Mouse (Mus musculus) forebrain, embryonic 16.5 days (tissue): Measurements from ENCODE around the gene Lsamp. TPM values are rescaled to one million over a fixed set of nuclear protein-coding genes. Genes with fewer than 3 reads are reported as not detected.

Experiments
- ATAC-seq: fragments of 200-750 bp; cut with Nextera tagmentation; 2 replicates; pipeline ENCODE4 v1.8.0; 2017; ENCODE audit warnings: mild to moderate bottlenecking, moderate library complexity
- H3K27ac ChIP-seq: fragments of 300-500 bp; sonication (generic); 2 replicates; pipeline ENCODE4 v1.5.1; 2014; ENCODE audit warnings: low read length, control low read depth
- H3K27me3 ChIP-seq: fragments of 300-500 bp; sonication (generic); replicated peaks from 2 replicates; pipeline ENCODE4 v1.6.1; 2014; ENCODE audit warnings: low read length; ENCODE audit not compliant: control insufficient read depth, insufficient read depth
- H3K36me3 ChIP-seq: fragments of 300-500 bp; sonication (generic); 2 replicates; pipeline ENCODE4 v1.6.1; 2014; ENCODE audit not compliant: control insufficient read depth, insufficient read depth
- H3K4me1 ChIP-seq: fragments of 300-500 bp; sonication (generic); replicated peaks from 2 replicates; pipeline ENCODE4 v1.6.1; 2014; ENCODE audit warnings: low read length; ENCODE audit not compliant: control insufficient read depth, insufficient read depth
- H3K4me2 ChIP-seq: fragments of 300-500 bp; sonication (generic); 2 replicates; pipeline ENCODE4 v1.6.1; 2014; ENCODE audit warnings: mild to moderate bottlenecking, low read length, control low read depth
- H3K4me3 ChIP-seq: fragments of 300-500 bp; sonication (generic); replicated peaks from 2 replicates; pipeline ENCODE4 v1.5.1; 2014; ENCODE audit warnings: mild to moderate bottlenecking, low read length, control low read depth
- H3K9ac ChIP-seq: fragments of 300-500 bp; sonication (generic); replicated peaks from 2 replicates; pipeline ENCODE4 v1.6.1; 2014; ENCODE audit warnings: low read depth, low read length, control low read depth
- H3K9me3 ChIP-seq: fragments of 300-500 bp; sonication (generic); 2 replicates; pipeline ENCODE4 v1.6.1; 2016; ENCODE audit warnings: low read length; ENCODE audit not compliant: control insufficient read depth
- WGBS: fragments of 180-500 bp; shearing (Covaris S2); extraction: QIAGEN DNeasy Blood & Tissue Kit; methylation state at CpG from one replicate; pipeline ENCODE4 v1.1.7; 2014; 5-methylcytosine and 5-hydroxymethylcytosine counted together
- polyA plus RNA-seq: library from polyadenylated mRNA; unstranded; fragments of >200 nt; fragmentation: Nextera tagmentation; extraction: Ambion mirVana; gene quantifications from 2 replicates; pipeline ENCODE4 v1.2.1, GENCODE M21; 2015

Lsamp gene
- polyA plus RNA-seq, 1 experiment from 2014 or later: 68.1 TPM

DNA sequence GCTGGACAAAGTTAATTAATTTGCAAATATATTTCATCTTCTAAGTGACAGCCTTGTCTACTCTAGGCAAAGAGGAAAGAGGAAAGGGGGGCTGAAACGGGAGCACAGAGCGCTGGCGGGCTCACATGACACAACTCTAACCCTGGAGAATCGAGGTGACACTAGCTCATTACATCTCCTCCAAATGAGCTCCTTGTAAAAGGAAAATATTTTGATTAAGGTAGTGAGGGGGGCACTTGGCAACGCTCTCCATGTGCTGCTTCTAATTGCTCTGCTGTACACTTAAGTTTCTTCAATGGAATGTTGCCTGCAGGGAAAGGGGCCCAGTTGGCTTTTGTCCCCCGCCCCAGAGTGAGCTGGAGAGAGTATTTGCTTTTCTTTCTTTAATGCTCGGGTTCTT is 907.2 kb downstream of the Lsamp start:
- WGBS: 7% methylated on average over 7 of the region's 7 CpGs
- ATAC-seq: peak; percentile 87
- H3K9ac ChIP-seq: no peak overlapping the region
- no peak overlapping the region for H3K4me3 ChIP-seq
- H3K4me1 ChIP-seq: peaks cover 5% of the 10 kb centered on the region; the same call in 1 of the 2 replicates
- no peak overlapping the region for H3K4me2 ChIP-seq
- no peaks in the 10 kb centered on the region for H3K36me3 ChIP-seq
- H3K9me3 ChIP-seq: no peaks in the 10 kb centered on the region
- no peaks in the 10 kb centered on the region for H3K27me3 ChIP-seq
- H3K27ac ChIP-seq: no peak overlapping the region

DNA sequence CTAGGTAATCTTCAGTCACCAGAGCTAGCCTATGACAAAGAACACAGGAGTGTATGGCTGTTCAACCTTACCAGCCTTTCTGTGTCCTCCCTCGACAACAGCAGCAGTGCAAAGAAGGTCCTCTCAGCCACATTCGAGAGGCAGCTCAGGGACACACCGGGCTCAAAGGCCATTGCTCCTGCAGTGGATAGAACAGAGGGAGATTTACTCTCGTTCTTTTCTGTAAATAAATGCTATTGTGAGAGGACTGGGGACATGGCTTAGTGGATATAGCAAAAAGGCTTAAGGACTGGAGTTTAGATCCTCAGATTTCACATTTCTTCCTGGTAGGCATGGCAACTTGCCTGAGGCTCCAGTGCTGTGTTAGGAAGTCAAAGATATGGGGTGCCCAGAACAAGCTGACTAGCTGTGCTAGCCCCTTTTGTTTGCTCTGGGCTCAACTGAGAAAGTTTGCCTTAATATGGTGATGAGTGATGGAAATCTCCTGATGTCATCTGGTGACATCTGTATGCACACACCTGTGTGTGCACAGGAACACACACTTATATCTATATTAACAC is 913.7 kb downstream of the Lsamp start:
- H3K36me3 ChIP-seq: no peaks in the 10 kb centered on the region
- H3K9me3 ChIP-seq: no peaks in the 10 kb centered on the region
- H3K9ac ChIP-seq: no peak overlapping the region
- no peak overlapping the region for H3K4me2 ChIP-seq
- no peak overlapping the region for H3K4me3 ChIP-seq
- no peak for ATAC-seq
- H3K4me1 ChIP-seq: no peaks in the 10 kb centered on the region
- H3K27ac ChIP-seq: no peak overlapping the region
- H3K27me3 ChIP-seq: no peaks in the 10 kb centered on the region
- 20% methylated on average over 4 of the region's 4 CpGs for WGBS

DNA sequence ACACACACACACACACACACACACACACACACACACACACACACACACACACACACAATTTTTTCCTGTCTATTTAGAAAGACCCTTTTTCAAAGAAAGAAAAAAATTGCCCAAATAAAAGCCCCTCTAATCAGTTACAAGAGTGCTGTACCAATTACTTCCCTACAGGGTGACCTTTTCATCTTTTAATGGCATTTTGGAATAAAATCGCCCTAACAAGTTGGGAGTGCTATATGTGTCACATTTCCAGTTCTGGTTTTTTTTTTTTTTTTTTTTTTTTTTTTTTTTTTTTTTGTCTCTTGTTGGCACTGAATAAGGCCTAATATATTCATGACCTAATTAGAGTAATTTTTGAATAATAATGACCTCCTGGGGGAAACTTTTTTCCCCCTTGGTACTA is 923.7 kb downstream of the Lsamp start:
- ATAC-seq: peak; percentile 82
- Histone ChIP-seq H3K9me3 (no peaks in the 10 kb centered on the region), H3K9ac (no peak overlapping the region), H3K4me3 (no peak overlapping the region), H3K4me1 (no peaks in the 10 kb centered on the region; the same call in 1 of the 2 replicates), H3K27ac (no peak overlapping the region), H3K27me3 (no peaks in the 10 kb centered on the region), H3K4me2 (no peak overlapping the region), H3K36me3 (no peaks in the 10 kb centered on the region)
- WGBS: 9% methylated on average over 1 of the region's 1 CpGs

DNA sequence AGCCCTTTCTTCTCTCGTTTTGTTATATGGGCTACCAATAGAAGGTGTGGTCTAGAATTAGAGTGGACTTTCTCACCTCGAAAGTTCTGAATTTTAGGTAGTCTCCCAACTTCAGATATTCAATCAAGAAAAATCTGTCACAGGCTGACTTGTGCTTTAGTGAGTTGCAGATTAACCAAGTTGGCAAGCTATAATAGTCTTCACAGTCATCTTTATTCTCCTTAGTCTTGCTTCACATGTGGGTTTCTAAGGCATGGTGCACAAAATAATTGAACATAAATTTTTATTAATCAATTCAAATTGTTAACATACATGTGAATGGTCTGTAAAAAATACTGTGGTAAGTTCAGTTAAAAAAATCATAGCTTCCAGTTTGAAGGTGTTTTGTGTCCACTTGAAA is 930.0 kb downstream of the Lsamp start:
- no peak for ATAC-seq
- 82% methylated on average over 2 of the region's 2 CpGs for WGBS
- H3K4me3 ChIP-seq: no peak overlapping the region
- H3K27ac ChIP-seq: no peak overlapping the region
- H3K36me3 ChIP-seq: no peaks in the 10 kb centered on the region
- H3K27me3 ChIP-seq: no peaks in the 10 kb centered on the region
- no peaks in the 10 kb centered on the region for H3K9me3 ChIP-seq
- H3K9ac ChIP-seq: no peak overlapping the region
- no peak overlapping the region for H3K4me2 ChIP-seq
- H3K4me1 ChIP-seq: no peaks in the 10 kb centered on the region

DNA sequence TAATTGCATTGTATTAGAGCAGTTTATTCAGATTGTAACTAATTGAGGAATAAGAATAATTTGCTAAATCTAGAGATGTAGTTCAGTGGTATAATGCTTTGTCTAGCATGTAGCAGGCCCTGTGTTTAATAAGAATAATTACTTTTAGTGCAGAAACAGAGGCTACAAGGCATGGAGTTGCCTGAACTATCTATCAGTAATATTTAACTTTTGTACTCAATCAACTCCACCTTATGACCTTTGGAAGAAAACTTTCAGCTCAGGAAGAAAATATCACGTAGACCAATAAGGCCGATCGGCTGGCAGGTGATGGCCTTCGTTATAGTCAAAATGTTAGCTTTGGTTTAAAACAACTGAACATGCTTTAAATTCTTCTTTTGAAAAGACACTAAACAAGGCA is 946.4 kb downstream of the Lsamp start:
- Histone ChIP-seq H3K4me2 (no peak overlapping the region), H3K4me3 (no peak overlapping the region), H3K9ac (no peak overlapping the region), H3K9me3 (no peaks in the 10 kb centered on the region), H3K27ac (no peak overlapping the region), H3K27me3 (no peaks in the 10 kb centered on the region), H3K4me1 (no peaks in the 10 kb centered on the region), H3K36me3 (no peaks in the 10 kb centered on the region)
- 75% methylated on average over 4 of the region's 4 CpGs for WGBS
- no peak for ATAC-seq

DNA sequence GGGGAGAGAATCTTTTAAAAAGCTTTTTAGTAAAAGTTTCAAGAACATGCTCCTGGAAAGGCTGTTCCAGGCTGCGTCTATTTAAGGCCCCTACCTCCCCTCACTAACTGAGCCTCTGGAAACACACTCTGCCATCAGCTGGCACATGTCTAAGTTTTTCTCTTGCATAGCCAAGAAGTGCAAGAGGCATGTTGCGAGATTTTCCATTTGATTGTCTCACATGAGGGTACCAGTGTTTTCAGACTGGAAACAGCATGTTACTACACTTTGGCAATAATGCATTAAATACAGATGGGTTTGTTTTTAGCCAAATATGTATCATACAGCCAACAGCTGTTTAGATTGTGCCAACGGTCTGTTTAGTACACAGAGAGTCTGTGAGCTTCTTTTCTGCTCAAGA is 958.1 kb downstream of the Lsamp start:
- 51% methylated on average over 3 of the region's 3 CpGs for WGBS
- H3K27ac ChIP-seq: no peak overlapping the region
- H3K4me3 ChIP-seq: no peak overlapping the region
- H3K4me1 ChIP-seq: peaks cover 5% of the 10 kb centered on the region; the same call in 1 of the 2 replicates
- H3K9me3 ChIP-seq: no peaks in the 10 kb centered on the region
- peak; percentile 64 for ATAC-seq
- H3K36me3 ChIP-seq: no peaks in the 10 kb centered on the region
- H3K9ac ChIP-seq: no peak overlapping the region
- H3K4me2 ChIP-seq: no peak overlapping the region
- no peaks in the 10 kb centered on the region for H3K27me3 ChIP-seq

DNA sequence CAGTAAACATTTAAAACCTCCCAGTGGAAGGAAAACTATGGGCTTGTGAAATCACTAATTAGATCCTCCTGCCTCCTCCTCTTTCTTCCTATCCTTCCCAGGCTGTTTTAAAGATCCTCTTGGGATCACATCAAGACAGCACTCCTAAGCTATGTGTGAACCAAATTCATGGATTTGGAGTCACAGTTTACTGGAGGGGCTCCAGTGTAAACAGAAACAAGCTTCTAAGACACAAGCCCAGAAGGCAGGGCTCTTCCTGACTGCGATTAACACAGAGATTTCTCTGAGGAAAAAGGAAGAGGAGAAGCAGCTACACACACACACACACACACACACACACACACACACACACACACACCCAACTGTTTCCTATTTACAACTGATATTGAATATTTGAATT is 961.7 kb downstream of the Lsamp start:
- no peaks in the 10 kb centered on the region for H3K36me3 ChIP-seq
- H3K4me3 ChIP-seq: no peak overlapping the region
- no peak overlapping the region for H3K9ac ChIP-seq
- no peaks in the 10 kb centered on the region for H3K27me3 ChIP-seq
- H3K4me2 ChIP-seq: no peak overlapping the region
- no peaks in the 10 kb centered on the region for H3K9me3 ChIP-seq
- peaks cover 5% of the 10 kb centered on the region; the same call in 1 of the 2 replicates for H3K4me1 ChIP-seq
- WGBS: 37% methylated on average over 1 of the region's 1 CpGs
- peak; percentile 61 for ATAC-seq
- no peak overlapping the region for H3K27ac ChIP-seq

DNA sequence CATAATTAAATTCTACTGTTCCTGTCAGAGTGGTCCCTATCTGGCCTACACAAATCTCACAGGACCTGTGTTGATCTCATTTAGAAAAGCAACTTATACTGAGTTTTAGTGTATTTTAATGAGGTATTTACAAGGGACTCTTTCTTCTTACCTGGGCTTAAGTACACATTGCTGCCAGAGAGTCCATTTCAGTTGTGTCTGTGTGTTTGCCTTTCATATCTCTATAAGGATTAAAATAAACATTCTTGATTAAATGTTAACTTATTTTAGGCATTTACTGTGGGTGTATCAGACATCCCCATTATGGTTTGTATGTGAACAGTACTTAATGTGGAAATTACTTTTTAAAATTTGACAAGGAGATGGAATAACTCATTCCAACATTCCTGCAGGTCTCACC is 963.9 kb downstream of the Lsamp start:
- H3K4me1 ChIP-seq: peaks cover 5% of the 10 kb centered on the region; the same call in 1 of the 2 replicates
- no peaks in the 10 kb centered on the region for H3K9me3 ChIP-seq
- H3K36me3 ChIP-seq: no peaks in the 10 kb centered on the region
- no peaks in the 10 kb centered on the region for H3K27me3 ChIP-seq
- no peak overlapping the region for H3K27ac ChIP-seq
- H3K4me2 ChIP-seq: no peak overlapping the region
- no peak overlapping the region for H3K4me3 ChIP-seq
- H3K9ac ChIP-seq: no peak overlapping the region
- ATAC-seq: no peak

DNA sequence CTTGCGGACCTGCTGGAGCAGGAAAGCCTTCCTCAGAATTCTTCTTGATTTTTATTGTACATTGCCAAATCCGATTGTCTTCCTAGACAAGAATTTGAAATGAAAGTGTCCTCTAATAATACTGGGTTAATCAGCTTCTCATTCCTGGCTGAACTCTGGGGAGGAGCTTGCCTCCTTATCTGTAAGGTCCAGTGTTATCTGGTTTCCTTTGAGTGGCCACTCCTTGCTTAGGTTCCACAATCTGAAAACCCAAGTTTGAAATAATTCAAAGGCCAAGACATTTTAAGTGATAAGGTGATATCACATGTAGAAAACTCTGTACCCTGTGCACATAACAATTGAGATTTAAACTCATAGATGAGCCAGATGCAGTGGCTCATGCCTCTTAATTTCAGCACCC is 975.0 kb downstream of the Lsamp start:
- H3K4me2 ChIP-seq: no peak overlapping the region
- no peaks in the 10 kb centered on the region for H3K4me1 ChIP-seq
- H3K9me3 ChIP-seq: no peaks in the 10 kb centered on the region
- WGBS: 85% methylated on average over 2 of the region's 2 CpGs
- ATAC-seq: no peak
- H3K27ac ChIP-seq: no peak overlapping the region
- no peaks in the 10 kb centered on the region for H3K36me3 ChIP-seq
- H3K9ac ChIP-seq: no peak overlapping the region
- H3K4me3 ChIP-seq: no peak overlapping the region
- no peaks in the 10 kb centered on the region for H3K27me3 ChIP-seq

DNA sequence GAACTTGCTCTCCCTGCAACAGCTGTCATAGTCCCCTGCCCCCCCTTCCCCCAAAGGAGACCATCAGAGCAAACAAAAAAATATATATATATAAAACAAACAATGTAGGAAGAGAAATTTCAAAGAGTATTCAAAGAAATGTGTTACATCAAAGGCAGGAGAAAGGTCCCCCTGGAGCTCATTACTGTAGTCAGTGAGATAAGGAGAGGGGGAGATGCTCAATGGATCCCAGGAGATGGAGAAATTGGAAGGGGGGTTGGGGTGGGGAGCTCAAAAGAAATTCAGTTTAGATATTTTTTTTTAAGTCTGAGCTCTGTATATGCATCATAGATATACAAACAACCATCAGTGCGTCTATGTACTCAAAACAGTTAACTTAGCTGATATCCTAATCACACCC is 976.4 kb downstream of the Lsamp start:
- Histone ChIP-seq H3K27ac (no peak overlapping the region), H3K27me3 (no peaks in the 10 kb centered on the region), H3K4me1 (no peaks in the 10 kb centered on the region), H3K36me3 (no peaks in the 10 kb centered on the region), H3K4me3 (no peak overlapping the region), H3K9me3 (no peaks in the 10 kb centered on the region), H3K9ac (no peak overlapping the region), H3K4me2 (no peak overlapping the region)
- 100% methylated on average over 1 of the region's 1 CpGs for WGBS
- ATAC-seq: no peak
